Mouse (Mus musculus) right cerebral cortex, postnatal 25 days (tissue): ENCODE measurements around the gene Sapcd2.

Experiments
- DNase-seq: peaks from one replicate; pipeline ENCODE4 v3.0.0; 2022

The Sapcd2 gene

DNA sequence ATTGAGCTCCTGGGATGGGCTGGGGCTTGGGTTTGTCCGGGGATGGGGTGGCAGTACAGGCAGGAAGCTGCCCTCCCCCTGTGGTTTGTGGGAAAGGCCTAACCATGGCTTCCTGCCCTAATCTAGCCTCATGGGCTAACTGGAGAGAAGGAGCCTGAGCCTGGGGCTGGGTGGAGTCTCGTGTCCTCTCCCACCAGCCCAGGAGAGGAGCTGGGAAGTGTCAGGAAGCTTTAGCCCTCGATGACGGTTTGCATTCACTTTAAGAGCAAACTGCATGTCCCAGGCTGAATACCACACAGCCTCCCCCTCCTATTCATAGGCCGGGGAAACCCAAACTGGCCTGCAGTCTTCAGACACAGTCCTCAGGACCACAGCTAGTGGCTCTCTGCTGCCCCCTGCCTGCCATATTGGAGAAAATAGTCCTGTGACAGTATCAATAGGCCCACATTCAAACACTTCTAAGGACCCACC, 54.6 kb downstream of the Sapcd2 start:
- DNase-seq: no peak

DNA sequence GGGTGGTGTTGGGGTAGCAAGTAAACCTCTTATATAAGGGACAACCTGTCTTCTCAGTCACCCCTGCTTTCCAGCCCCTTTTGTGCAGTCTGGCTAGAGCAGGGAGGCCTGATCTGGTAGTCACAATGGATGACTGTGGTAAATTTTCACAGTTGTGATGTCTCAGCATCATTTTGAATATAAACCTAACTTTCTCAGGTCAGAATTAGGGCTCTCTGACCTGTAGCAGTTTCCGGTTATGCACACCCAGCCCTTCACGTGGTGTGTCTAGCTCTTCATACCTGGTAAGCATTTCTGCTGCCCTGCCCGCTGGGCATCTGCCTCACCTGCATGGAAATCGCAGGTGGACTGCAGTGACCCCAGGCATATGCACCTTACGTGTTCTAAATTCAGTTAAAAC, 55.1 kb downstream of the Sapcd2 start:
- DNase-seq: no peak
